Mouse (Mus musculus) E14TG2a.4 (cell line): ENCODE data around the gene Nkx6-2.

Source experiments
- H3K27me3 ChIP-seq: 2 replicates; pipeline ENCODE4 v1.6.1; 2014; ENCODE audit warnings: low read length, control low read depth; ENCODE audit not compliant: insufficient read depth
- H3K36me3 ChIP-seq: 2 replicates; pipeline ENCODE4 v1.6.1; 2014; ENCODE audit warnings: low read length, control low read depth; ENCODE audit not compliant: insufficient read depth
- H3K4me1 ChIP-seq: replicated peaks from 2 replicates; pipeline ENCODE4 v1.6.1; 2014; ENCODE audit warnings: low read depth, low read length, control low read depth
- H3K4me3 ChIP-seq: replicated peaks from 2 replicates; pipeline ENCODE4 v1.5.1; 2014; ENCODE audit warnings: mild to moderate bottlenecking, low read length
- H3K9me3 ChIP-seq: 2 replicates; pipeline ENCODE4 v1.6.1; 2014; ENCODE audit warnings: low read length, control low read depth
- CTCF ChIP-seq: conservative IDR thresholded peaks from 2 replicates; pipeline ENCODE4 v1.5.1; 2014; ENCODE audit warnings: low read length
- NANOG ChIP-seq: IDR thresholded peaks from 2 replicates; pipeline ENCODE4 v1.6.1; 2014; ENCODE audit warnings: borderline replicate concordance, low read length, mixed read lengths
- POU5F1 ChIP-seq: IDR thresholded peaks from 2 replicates; pipeline ENCODE4 v1.6.1; 2014; ENCODE audit warnings: low read length, borderline replicate concordance

Gene Nkx6-2

DNA sequence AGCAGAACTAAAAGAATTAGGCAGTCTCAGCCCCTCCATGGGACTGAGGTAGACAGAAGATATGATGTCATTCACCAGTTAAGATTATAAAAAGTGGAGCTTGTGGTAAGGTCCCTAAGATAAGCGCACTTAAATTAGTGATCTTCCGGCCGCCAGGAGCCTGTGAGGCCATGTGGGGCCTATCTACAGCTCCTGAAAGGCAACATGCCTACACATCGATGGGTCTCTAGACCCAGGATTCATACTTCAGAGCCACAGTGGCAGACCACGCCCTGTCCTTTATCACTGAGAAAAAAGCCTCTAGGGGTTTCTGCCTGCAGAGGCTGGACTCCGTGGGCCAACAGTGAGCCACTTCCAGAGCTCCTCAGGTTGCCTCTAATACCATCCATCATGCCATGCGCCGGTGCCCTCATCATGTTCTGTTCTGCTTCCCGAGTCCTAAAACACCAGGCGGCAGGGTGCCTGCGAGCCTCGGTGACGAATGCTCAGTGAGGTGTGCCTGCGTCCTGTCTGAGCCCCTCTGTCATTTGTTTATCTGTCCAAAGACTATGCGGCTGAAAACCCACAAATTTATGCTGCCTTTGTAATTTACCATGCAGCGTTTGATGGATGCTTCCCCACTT lies 6.4 kb downstream of the Nkx6-2 start:
- Histone ChIP-seq H3K36me3 (no peaks in the 10 kb centered on the region), H3K9me3 (no peaks in the 10 kb centered on the region), H3K27me3 (peaks cover 58% of the 10 kb centered on the region), H3K4me1 (peaks cover 60% of the 10 kb centered on the region), H3K4me3 (peak overlapping the region; percentile 27; the same call in 1 of the 2 replicates)
- TF ChIP-seq NANOG, result no peak
- no peak for TF ChIP-seq CTCF
- no peak for TF ChIP-seq POU5F1

DNA sequence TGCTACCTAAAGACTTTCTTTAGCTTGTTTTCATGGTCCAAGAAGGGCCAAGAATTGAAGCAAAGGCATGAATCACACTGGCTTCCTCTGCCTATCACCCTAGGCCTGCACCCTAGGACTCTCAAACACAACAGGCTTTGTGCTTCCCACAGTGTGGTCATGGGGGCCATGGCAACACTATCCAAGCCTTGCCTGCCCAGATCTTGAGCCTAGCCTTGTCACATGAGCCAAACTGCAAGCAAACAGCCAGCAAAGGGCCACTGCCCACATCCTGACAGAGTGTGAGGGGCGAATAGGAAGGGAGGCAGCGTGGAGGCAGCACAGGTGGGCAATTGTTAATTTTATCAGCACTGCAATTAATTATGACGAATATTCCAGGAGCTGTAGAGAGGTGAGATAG lies 9.9 kb downstream of the Nkx6-2 start:
- H3K36me3 ChIP-seq, result peaks cover 3% of the 10 kb centered on the region; the same call in 1 of the 2 replicates
- no peak for TF ChIP-seq POU5F1
- no peak for TF ChIP-seq NANOG
- no peak for TF ChIP-seq CTCF
- H3K27me3 ChIP-seq, result peaks cover 26% of the 10 kb centered on the region
- H3K9me3 ChIP-seq, result no peaks in the 10 kb centered on the region
- H3K4me1 ChIP-seq, result peaks cover 25% of the 10 kb centered on the region
- no peak overlapping the region for H3K4me3 ChIP-seq

DNA sequence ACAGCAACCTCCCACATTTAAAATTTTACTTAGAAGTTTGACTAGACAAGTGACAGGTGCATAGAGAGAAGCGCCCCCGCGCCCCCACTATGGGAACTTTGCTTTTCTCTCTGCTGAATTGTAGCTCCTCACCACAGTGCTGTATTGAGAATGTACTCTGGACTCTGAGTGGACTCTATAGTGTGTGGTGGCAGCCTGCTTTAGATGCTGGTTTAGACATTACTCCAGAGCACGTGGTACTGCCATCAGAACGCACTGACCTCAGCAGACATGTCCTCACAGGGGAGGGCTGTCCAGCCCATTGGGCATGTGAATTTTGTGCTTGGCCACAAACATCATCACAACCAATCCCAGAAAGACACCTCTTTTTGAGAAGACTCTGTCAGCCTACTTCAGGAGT lies 11.8 kb downstream of the Nkx6-2 start:
- TF ChIP-seq POU5F1, result no peak
- no peak for TF ChIP-seq NANOG
- no peak for TF ChIP-seq CTCF
- Histone ChIP-seq H3K27me3 (peaks cover 8% of the 10 kb centered on the region), H3K36me3 (peaks cover 4% of the 10 kb centered on the region; the same call in 1 of the 2 replicates), H3K4me1 (peaks cover 6% of the 10 kb centered on the region), H3K4me3 (no peak overlapping the region), H3K9me3 (no peaks in the 10 kb centered on the region)

DNA sequence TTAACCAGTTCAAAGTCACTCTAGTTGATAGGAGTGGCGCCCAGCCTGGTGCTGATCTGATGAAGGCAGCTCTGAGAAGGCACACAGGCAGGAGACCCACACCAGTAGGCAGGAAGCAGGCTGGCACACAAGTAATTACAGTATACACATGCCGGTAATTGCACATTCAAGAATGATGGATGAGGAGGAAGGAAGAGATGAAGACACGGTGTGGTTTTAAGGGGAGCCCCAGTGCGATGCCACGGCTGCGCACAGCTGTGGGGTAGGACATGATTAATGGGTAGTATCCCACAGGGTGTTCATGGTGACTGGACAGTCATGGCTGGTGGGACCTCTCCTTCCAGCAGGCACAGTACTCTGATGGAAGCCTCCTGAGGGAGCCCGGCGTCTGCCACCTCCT lies 16.1 kb downstream of the Nkx6-2 start:
- no peaks in the 10 kb centered on the region for H3K9me3 ChIP-seq
- no peaks in the 10 kb centered on the region for H3K4me1 ChIP-seq
- H3K36me3 ChIP-seq, result peaks cover 4% of the 10 kb centered on the region; the same call in 1 of the 2 replicates
- TF ChIP-seq POU5F1, result no peak
- TF ChIP-seq CTCF, result no peak
- no peak for TF ChIP-seq NANOG
- H3K4me3 ChIP-seq, result no peak overlapping the region
- no peaks in the 10 kb centered on the region for H3K27me3 ChIP-seq

DNA sequence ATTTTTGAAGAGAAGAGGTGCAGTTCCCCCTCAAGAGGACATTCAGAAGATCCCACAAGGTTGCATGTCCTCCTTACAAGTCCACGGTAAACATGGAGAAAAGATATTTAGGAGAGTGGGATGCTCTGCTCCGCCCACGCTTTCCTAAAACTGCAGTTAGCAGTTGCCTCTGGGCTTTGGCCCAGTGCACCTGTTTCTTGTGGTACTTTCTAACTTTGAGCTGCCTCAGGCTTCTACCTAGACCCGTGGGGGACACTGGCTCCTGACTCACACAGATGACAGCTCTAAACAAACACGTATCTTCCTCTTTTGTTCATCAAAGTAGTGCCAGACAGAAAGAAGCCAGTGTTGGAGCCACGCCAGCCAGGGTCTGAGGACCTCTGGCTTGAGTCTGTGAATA lies 16.6 kb downstream of the Nkx6-2 start:
- no peak for TF ChIP-seq NANOG
- TF ChIP-seq POU5F1, result no peak
- TF ChIP-seq CTCF, result no peak
- Histone ChIP-seq H3K27me3 (no peaks in the 10 kb centered on the region), H3K36me3 (peaks cover 4% of the 10 kb centered on the region; the same call in 1 of the 2 replicates), H3K4me1 (no peaks in the 10 kb centered on the region), H3K4me3 (no peak overlapping the region), H3K9me3 (no peaks in the 10 kb centered on the region)

DNA sequence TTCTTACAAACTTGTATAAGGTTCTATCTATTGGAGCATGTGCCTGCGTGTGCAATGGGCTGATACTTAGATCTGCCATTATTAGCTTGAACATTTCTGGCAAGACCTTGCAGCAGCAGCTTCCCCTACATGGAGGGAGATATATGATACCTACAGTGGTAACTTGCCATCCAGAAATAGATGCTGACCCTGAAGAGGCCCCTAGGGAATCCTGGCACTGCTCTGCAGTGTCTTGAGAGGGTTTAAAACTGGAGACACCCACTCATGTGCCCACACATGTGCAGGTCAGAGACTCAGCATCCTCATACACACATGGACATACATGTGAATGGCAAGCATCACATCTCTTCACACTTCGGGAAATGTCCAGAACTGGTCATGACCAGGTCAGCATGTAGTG lies 18.4 kb downstream of the Nkx6-2 start:
- peaks cover 12% of the 10 kb centered on the region for H3K36me3 ChIP-seq
- H3K4me3 ChIP-seq, result no peak overlapping the region
- no peak for TF ChIP-seq NANOG
- no peak for TF ChIP-seq CTCF
- TF ChIP-seq POU5F1, result no peak
- H3K27me3 ChIP-seq, result no peaks in the 10 kb centered on the region
- H3K9me3 ChIP-seq, result no peaks in the 10 kb centered on the region
- H3K4me1 ChIP-seq, result no peaks in the 10 kb centered on the region

DNA sequence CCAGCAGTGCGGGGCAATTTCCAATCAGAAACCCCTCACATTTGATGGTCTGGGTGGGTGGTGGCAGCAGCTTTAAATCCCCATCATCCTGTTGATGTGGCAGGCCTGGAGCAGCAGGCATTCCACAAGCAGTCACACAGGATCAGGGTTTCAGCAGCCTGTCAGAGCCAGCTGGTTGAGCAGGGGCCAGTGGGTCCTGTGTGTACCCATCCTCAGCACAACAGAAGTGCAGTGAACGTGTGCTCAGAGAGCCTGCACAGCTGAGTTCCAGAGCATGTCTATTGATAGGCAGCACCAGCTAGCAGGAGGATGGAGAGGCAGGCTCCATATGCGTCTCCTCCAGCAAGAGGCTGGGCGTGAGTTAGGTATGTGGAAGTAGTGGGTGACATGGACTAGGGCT lies 19.2 kb downstream of the Nkx6-2 start:
- no peak overlapping the region for H3K4me3 ChIP-seq
- TF ChIP-seq NANOG (no peak), POU5F1 (no peak)
- H3K9me3 ChIP-seq, result no peaks in the 10 kb centered on the region

DNA sequence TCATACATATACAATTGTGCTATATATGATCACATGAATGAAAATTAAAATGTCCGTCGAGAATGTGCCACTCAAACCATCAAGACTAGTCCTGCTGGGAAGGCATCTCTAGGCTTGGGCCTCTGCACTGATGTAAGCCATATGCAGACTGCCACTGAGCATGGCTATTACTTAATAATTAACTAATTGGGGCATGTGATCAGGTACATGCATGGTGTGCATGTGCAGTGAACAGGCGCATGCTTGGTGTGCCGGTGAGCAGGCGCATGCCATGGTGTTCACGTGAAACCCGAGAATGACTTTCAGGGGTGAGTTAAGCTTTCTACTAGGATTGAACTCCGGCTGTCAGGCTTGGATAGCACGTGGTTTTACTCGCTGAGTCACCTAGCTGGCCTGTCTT lies 22.9 kb downstream of the Nkx6-2 start:
- TF ChIP-seq POU5F1 (no peak), CTCF (no peak), NANOG (no peak)
- no peak overlapping the region for H3K4me3 ChIP-seq
- H3K36me3 ChIP-seq, result peaks cover 15% of the 10 kb centered on the region

More for the DNA sequence above, 19.2 kb downstream of the Nkx6-2 start:
- H3K4me1 ChIP-seq, result no peaks in the 10 kb centered on the region
- H3K27me3 ChIP-seq, result no peaks in the 10 kb centered on the region
- peaks cover 19% of the 10 kb centered on the region for H3K36me3 ChIP-seq

DNA sequence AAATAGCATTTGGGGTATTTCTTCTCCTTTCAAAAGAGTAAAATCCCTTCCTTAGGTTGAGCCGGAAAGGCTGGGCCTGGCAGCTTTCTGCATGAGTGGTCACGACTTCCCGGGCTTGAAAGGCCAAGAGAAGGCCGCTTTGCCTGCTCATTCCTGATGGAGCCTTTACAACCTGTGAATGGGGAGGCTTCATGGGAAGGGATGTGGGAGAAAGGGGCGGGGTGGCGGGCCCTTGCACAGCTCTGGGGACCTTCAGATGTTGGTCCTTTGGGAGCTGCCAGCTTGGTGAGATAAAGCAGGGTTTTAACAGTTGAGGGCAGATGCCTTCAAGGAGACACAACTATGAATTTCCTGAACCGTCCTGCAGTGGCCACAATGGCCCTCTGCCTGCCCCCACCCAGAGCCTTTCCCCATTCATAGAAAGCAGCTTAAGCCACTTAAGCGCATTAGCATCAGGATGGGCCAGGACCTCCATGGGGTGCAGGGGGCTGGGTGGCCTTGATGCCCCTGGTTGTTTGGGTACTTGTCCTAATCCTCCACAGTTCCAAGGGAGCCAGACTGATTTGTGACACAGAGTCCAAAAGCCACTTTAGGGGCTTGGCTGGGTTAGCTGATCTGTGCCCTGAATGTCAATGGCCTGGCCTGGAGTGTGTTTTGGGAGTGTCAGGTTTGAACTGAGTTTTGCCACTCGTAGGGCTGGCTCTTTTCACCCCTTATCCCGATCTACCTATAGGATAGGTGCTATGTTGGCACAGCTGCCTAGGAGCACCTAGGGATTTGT lies 25.7 kb downstream of the Nkx6-2 start:
- H3K9me3 ChIP-seq, result no peaks in the 10 kb centered on the region
- H3K36me3 ChIP-seq, result peaks cover 15% of the 10 kb centered on the region
- no peak overlapping the region for H3K4me3 ChIP-seq
- TF ChIP-seq CTCF, result no peak
- H3K4me1 ChIP-seq, result peaks cover 9% of the 10 kb centered on the region
- no peaks in the 10 kb centered on the region for H3K27me3 ChIP-seq

More for the DNA sequence above, 22.9 kb downstream of the Nkx6-2 start:
- no peaks in the 10 kb centered on the region for H3K27me3 ChIP-seq
- H3K4me1 ChIP-seq, result peaks cover 9% of the 10 kb centered on the region
- H3K9me3 ChIP-seq, result no peaks in the 10 kb centered on the region
